8 mouse cellular contexts compared by ENCODE assay signal in genomic region chr7:98155546-98156279, GRCm38 (mm10). TPM values are rescaled to one million over a fixed set of nuclear protein-coding genes. Genes with fewer than 3 reads are reported as not detected.
A peak's percentile ranks its signal among the peaks of the same experiment; 100 is the strongest.
DNase-seq lines count a peak whose midpoint lies in the region; ATAC-seq and TF ChIP-seq lines count a peak whose summit lies in the region.

No protein-coding gene starts in this region.

- 33% methylated on average over 7 of the region's 8 CpGs for WGBS in hindbrain, embryonic 15.5 days

- ATAC-seq in hindbrain, embryonic 15.5 days (ENCODE audit: low FRiP score, low read depth), result peak; percentile 27; the same call in 1 of the 2 replicates
- ATAC-seq in megakaryocyte, adult 5-6 weeks (ENCODE audit: poor library complexity, severe bottlenecking), result peak; percentile 75

- H3K9ac ChIP-seq in hindbrain, embryonic 15.5 days, result no peak overlapping the region

- intact Hi-C loops in left cerebral cortex, adult 2 months (cut with DNase I), result loop anchor here (1.0 to 2.0 kb wide), 2 partner anchors 36 to 185 kb away; no protein-coding TSS in a partner anchor

- no peak overlapping the region for H3K4me3 ChIP-seq in hindbrain, embryonic 15.5 days
- H3K4me3 ChIP-seq in left cerebral cortex, adult 2 months, result no peak overlapping the region

- H3K9me3 ChIP-seq in hindbrain, embryonic 15.5 days, result no peaks in the 10 kb centered on the region

- H3K27me3 ChIP-seq in hindbrain, embryonic 15.5 days, result no peaks in the 10 kb centered on the region

- H3K36me3 ChIP-seq in hindbrain, embryonic 15.5 days, result no peaks in the 10 kb centered on the region

- H3K27ac ChIP-seq in hindbrain, embryonic 15.5 days (replicated peaks), result 0 out of 2 replicates have a peak overlapping the region, but pooled peaks have one; percentile 31
- no peak overlapping the region for H3K27ac ChIP-seq in left cerebral cortex, adult 2 months

- no peak overlapping the region for H3K4me2 ChIP-seq in hindbrain, embryonic 15.5 days

- peak; percentile 78 for TF ChIP-seq CTCF in left cerebral cortex, adult 2 months (IDR thresholded peaks at IDR 0.05)

- DNase-seq in cerebellum, adult 9-10 months, result peak; percentile 47
- DNase-seq in cerebellum, adult 9-11 months, result no peak
- peak; percentile 82 to 87 for DNase-seq in cerebellum, postnatal 14 days
- peak; percentile 62 for DNase-seq in gastrocnemius, adult 18-20 months (ENCODE audit: low spot score)
- DNase-seq in left cerebral cortex, adult 2 months (ENCODE audit: extremely low spot score in 1 of 2, low spot score in 2 of 2), result peak; percentile 64 to 68
- peak; percentile 81 for DNase-seq in right cerebral cortex, postnatal 14 days

- peaks cover 37% of the 10 kb centered on the region for H3K4me1 ChIP-seq in hindbrain, embryonic 15.5 days (replicated peaks)

RNA-seq across cellular contexts. Expression of gene Omp, which starts 10.4 kb away (rescaled TPM):
- total RNA-seq in gastrocnemius, adult 18-20 months (2021), result under 1 TPM in 1 of 2 experiments, not detected in 1; 0.09 TPM
- polyA plus RNA-seq in hindbrain, embryonic 15.5 days (2015; fragmentation: Nextera tagmentation; extraction: Ambion mirVana), result 0.56 and 0.62 TPM in 2 replicates
- total RNA-seq in left cerebral cortex, adult 2 months (2021), result under 1 TPM; 0.77 to 0.89 TPM
- total RNA-seq in megakaryocyte, adult 5-6 weeks (2015), result not detected in 2 replicates
- not detected in 2 replicates for total RNA-seq in megakaryocyte, adult 5-6 weeks (2017)

RNA-seq across cellular contexts. Expression of gene Capn5, which starts 22.4 kb away (rescaled TPM):
- total RNA-seq in gastrocnemius, adult 18-20 months (2021), result 1 to 10 TPM in 1 of 2 experiments, under 1 TPM in 1; 0.98 to 1.6 TPM
- 22.9 and 26.5 TPM in 2 replicates for polyA plus RNA-seq in hindbrain, embryonic 15.5 days (2015; fragmentation: Nextera tagmentation; extraction: Ambion mirVana)
- total RNA-seq in left cerebral cortex, adult 2 months (2021), result 10 to 100 TPM; 30.8 to 36.1 TPM
- total RNA-seq in megakaryocyte, adult 5-6 weeks (2015), result 1.1 TPM in 2 replicates
- 0.73 and 0.89 TPM in 2 replicates for total RNA-seq in megakaryocyte, adult 5-6 weeks (2017)

RNA-seq across cellular contexts. Expression of gene Myo7a, which starts 36.4 kb away (rescaled TPM):
- total RNA-seq in gastrocnemius, adult 18-20 months (2021), result 1 to 10 TPM; 1.2 to 2.3 TPM
- 16.6 and 19.3 TPM in 2 replicates for polyA plus RNA-seq in hindbrain, embryonic 15.5 days (2015; fragmentation: Nextera tagmentation; extraction: Ambion mirVana)
- 10 to 100 TPM; 12.7 to 15.1 TPM for total RNA-seq in left cerebral cortex, adult 2 months (2021)
- 7.3 and 8.4 TPM in 2 replicates for total RNA-seq in megakaryocyte, adult 5-6 weeks (2015)
- total RNA-seq in megakaryocyte, adult 5-6 weeks (2017), result 12.7 and 13.9 TPM in 2 replicates

RNA-seq across cellular contexts. Expression of gene B3gnt6, which starts 43.6 kb away (rescaled TPM):
- not detected for total RNA-seq in gastrocnemius, adult 18-20 months (2021)
- 0.31 and 0.45 TPM in 2 replicates for polyA plus RNA-seq in hindbrain, embryonic 15.5 days (2015; fragmentation: Nextera tagmentation; extraction: Ambion mirVana)
- under 1 TPM in 1 of 2 experiments, not detected in 1; 0.14 TPM for total RNA-seq in left cerebral cortex, adult 2 months (2021)
- 0.11 and 0.38 TPM in 2 replicates for total RNA-seq in megakaryocyte, adult 5-6 weeks (2015)
- 0.28 and 0.59 TPM in 2 replicates for total RNA-seq in megakaryocyte, adult 5-6 weeks (2017)

Comparison
In these comparisons a context has a peak if more than half of its experiments do, and no peak if none do; other contexts are left out.
1. RNA of gene Capn5, which starts 22.4 kb away (total RNA-seq): 30.8 to 36.1 TPM in left cerebral cortex, adult 2 months; 0.98 to 1.6 TPM in gastrocnemius, adult 18-20 months and 0.73 to 1.1 TPM in megakaryocyte, adult 5-6 weeks; every median in the first group is over 10 times any median in the second.